Mouse (Mus musculus): Measurements from ENCODE around the gene Agap1.

GRCm38 (mm10) chr1:89823036-89823435, 368.4 kb downstream of the Agap1 start:
- TF ChIP-seq CTCF (IDR thresholded peaks at IDR 0.05; ENCODE audit: extremely low read depth, insufficient read depth, low read length): no peak
- TF ChIP-seq POLR2A (IDR thresholded peaks at IDR 0.05; ENCODE audit: extremely low read depth, insufficient read depth, low read length): no peak

Measured in cortical plate, adult 2 months (tissue).